Mouse (Mus musculus): Measurements from ENCODE around the gene Zfp746.

The Zfp746 gene

GRCm38 (mm10) chr6:48086471-48086878, at the start of gene Zfp746:
TSS of gene Zfp746 (minus strand) at chr6:48086593.
- DNase-seq (ENCODE audit: low read depth): peak; percentile 46

GRCm38 (mm10) chr6:48121092-48121491, 34.7 kb upstream of the Zfp746 start:
- DNase-seq (ENCODE audit: low read depth): peak; percentile 22

- no peak for DNase-seq (ENCODE audit: low read depth)
Observed at GRCm38 (mm10) chr6:48116036-48116435, 29.6 kb upstream of the Zfp746 start.

GRCm38 (mm10) chr6:48086957-48087715, 743 bp upstream of the Zfp746 start:
- DNase-seq (ENCODE audit: low read depth): no peak

GRCm38 (mm10) chr6:48085521-48086404, 630 bp downstream of the Zfp746 start:
- peak; percentile 7 for DNase-seq (ENCODE audit: low read depth)

GRCm38 (mm10) chr6:48083733-48084191, 2.6 kb downstream of the Zfp746 start:
- no peak for DNase-seq (ENCODE audit: low read depth)

- no peak for DNase-seq (ENCODE audit: low read depth)
Observed at GRCm38 (mm10) chr6:48081952-48082351, 4.4 kb downstream of the Zfp746 start.

GRCm38 (mm10) chr6:48081021-48081420, 5.4 kb downstream of the Zfp746 start:
- no peak for DNase-seq (ENCODE audit: low read depth)

- DNase-seq (ENCODE audit: low read depth): no peak
Observed at GRCm38 (mm10) chr6:48073316-48073715, 13.1 kb downstream of the Zfp746 start.

- DNase-seq (ENCODE audit: low read depth): no peak
Observed at GRCm38 (mm10) chr6:48067492-48067891, 18.9 kb downstream of the Zfp746 start.

- DNase-seq (ENCODE audit: low read depth): no peak
Observed at GRCm38 (mm10) chr6:48065587-48066075, 20.8 kb downstream of the Zfp746 start.

- DNase-seq (ENCODE audit: low read depth): no peak
Observed at GRCm38 (mm10) chr6:48064451-48064850, 21.9 kb downstream of the Zfp746 start.

- no peak for DNase-seq (ENCODE audit: low read depth)
Observed at GRCm38 (mm10) chr6:48063940-48064339, 22.5 kb downstream of the Zfp746 start.

- DNase-seq (ENCODE audit: low read depth): no peak
Observed at GRCm38 (mm10) chr6:48060895-48061294, 25.5 kb downstream of the Zfp746 start.

GRCm38 (mm10) chr6:48060421-48060820, 26.0 kb downstream of the Zfp746 start:
- DNase-seq (ENCODE audit: low read depth): no peak

- no peak for DNase-seq (ENCODE audit: low read depth)
Observed at GRCm38 (mm10) chr6:48052136-48052535, 34.3 kb downstream of the Zfp746 start.

- DNase-seq (ENCODE audit: low read depth): no peak
Observed at GRCm38 (mm10) chr6:48051666-48052065, 34.7 kb downstream of the Zfp746 start.

GRCm38 (mm10) chr6:48049273-48050065, 36.9 kb downstream of the Zfp746 start:
- DNase-seq (ENCODE audit: low read depth): no peak

- DNase-seq (ENCODE audit: low read depth): peak; percentile 45
Observed at GRCm38 (mm10) chr6:48048426-48049272, 37.7 kb downstream of the Zfp746 start, which contains the start of gene Zfp777. TSS of gene Zfp777 (minus strand) at chr6:48048911.

- no peak for DNase-seq (ENCODE audit: low read depth)
Observed at GRCm38 (mm10) chr6:48047450-48048351, 38.7 kb downstream of the Zfp746 start.

All from fibroblast of lung, adult 2 months (primary cell).